Mouse (Mus musculus) thymus, postnatal 0 days (tissue): ENCODE measurements around the gene Palld. TPM values are rescaled to one million over a fixed set of nuclear protein-coding genes. Genes with fewer than 3 reads are reported as not detected.
A peak's percentile ranks its signal among the peaks of the same experiment; 100 is the strongest.

Experiments used
- DNase-seq: peaks from one replicate; pipeline ENCODE4 v3.0.0-alpha.2; 2015; ENCODE audit warnings: low spot score
- polyA plus RNA-seq: library from polyadenylated mRNA; unstranded; fragments of >200 nt; fragmentation: Nextera tagmentation; extraction: Ambion mirVana; gene quantifications from 2 replicates; pipeline ENCODE4 v1.2.1, GENCODE M21; 2015

The Palld gene
- polyA plus RNA-seq, 1 experiment from 2014 or later = 28.5 TPM

DNA sequence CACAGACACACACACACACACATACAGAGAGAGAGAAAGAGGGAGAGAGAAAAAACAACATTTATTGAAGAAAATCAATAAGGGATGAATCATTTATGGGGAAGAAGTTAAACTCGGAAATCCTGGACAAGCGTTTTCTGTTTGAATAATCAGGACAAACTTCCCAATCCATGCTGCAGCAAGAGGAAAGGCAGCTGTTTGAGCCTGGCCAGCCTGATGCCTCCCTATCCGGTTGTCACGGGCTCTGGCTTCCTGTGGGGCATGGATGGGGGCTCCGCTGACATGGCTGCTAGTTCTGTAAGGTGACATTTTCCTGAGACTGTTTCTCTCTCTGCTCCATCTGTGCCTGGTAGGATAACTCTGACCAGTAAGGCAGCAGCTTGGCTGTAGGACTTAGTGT lies 343.0 kb downstream of the Palld start:
- no peak for DNase-seq

GRCm38 (mm10) chr8:61558051-61558846 lies 344.2 kb downstream of the Palld start:
- no peak for DNase-seq

DNA sequence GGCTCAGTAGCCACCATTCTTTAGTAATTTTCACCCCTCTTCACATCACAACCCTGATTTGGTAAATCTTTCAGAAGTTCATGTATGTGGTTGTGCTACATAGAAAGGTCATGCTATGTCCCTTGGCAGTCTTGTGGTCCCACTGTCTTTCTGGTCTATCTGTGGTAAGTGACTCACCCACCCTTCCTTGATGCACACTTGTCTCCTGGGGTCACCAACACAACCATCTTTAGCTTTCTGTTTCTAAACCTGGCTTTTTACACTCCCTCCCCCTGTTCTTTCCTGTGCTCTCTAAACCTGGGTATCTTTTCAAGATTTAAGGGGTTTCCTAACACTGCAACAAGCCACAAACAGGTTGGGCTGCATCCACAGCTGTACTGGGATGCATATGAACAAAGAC lies 345.5 kb downstream of the Palld start:
- DNase-seq = no peak

GRCm38 (mm10) chr8:61556219-61556618 lies 346.3 kb downstream of the Palld start:
- DNase-seq = no peak

DNA sequence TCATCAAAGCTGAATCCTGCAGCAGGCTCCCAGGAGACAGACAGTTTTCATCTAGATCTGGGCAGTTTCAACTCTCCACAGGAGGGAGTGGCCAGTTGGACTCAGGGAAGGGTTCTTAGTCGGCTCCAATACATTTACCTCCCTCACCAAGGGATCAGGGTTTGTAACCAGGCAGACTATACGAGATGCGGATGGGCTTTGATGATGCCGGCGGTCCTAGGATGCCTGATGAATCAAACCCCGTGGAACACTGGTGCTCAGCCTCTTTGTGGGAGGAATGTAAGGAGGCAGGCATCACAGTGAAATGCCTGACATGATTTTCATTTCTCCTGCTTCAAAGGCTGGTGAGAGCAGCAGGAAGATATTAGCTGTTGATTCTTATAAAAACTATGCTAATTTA lies 347.1 kb downstream of the Palld start:
- DNase-seq = no peak

DNA sequence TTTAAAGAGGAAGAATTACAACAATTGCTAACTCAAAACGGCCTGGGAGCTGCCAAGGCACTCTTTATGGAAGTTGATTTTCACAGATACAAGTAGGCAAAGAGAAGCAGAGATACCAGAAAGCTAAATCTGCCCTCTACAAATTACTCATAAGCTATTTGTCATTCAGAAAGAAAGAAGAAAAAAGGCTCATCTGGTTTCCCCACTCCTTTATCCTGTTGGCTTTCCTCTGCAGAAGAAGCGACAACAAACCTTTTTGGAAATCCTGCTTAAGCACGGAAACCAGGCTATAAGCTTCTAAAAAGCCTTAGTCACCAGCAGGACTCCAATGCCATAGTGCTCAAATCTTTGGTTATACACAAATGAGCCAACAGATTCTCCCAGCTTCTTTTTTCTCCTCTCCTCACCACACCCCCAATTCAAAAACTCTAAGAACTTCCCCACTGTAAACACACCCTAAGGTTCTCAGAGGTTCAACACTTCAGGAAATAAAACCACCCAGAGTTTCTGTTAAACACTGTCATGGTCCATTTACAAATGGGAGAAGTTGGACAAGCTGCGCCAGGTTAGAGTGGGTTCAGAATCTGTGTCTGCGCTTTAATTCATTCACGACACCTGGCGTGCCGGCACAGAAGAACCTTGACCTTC lies 349.6 kb downstream of the Palld start:
- DNase-seq = no peak

GRCm38 (mm10) chr8:61552221-61552620 lies 350.3 kb downstream of the Palld start:
- no peak for DNase-seq

DNA sequence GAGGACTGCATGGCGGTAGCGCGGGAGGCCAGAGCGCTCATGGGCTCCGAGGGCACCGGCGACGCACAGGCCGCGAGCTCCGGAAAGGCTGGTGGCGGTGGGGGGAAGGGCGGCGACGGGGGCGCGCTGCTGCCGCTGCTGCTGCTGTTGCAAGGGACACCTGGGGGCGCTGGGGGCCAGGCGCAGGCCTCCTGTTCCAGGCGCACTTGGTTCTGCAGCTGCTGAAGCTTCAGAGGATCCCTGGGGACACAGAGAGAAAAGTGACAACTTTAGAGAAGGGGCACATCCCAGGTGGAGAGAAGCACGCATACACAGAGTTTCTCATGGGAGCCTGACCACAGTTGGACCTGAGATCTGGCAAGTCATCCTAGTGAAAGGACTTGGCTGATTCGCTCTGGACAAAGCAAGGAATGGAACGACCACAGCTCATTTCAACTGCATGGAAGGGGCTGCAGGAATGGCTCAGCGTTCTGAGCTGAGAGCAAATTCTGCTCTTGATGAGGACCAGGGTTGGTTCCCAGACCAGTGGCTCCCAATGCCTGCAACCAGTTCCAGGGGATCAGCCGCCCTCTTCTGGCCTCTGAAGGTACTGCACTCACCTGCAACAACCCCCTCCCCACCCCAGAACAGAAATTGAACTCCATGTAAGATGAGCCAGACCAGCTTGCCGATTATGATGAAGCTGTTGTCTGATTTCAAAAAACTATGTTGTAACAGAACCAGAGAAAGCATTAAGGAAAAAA lies 352.3 kb downstream of the Palld start:
- peak; percentile 17 for DNase-seq

DNA sequence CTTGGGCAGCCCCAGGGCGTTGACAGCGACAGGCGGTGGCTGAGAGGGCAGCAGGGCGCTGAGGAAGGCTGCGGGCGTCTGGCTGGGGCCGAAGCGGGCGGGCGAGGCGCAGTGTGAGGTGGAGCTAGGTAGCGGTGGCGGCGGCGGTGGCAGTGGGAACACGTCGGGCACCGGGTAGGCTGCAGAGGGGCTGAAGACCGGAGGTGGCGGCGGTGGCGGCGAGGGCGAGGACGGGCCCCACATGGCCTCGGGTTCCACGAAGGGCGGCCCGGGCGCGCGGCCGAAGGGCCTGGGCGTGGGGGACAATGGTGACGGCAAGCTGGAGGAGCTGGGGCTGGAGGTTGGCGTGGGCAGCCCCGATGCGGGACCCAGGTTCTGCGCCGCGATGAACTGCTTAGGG lies 352.9 kb downstream of the Palld start:
- no peak for DNase-seq

DNA sequence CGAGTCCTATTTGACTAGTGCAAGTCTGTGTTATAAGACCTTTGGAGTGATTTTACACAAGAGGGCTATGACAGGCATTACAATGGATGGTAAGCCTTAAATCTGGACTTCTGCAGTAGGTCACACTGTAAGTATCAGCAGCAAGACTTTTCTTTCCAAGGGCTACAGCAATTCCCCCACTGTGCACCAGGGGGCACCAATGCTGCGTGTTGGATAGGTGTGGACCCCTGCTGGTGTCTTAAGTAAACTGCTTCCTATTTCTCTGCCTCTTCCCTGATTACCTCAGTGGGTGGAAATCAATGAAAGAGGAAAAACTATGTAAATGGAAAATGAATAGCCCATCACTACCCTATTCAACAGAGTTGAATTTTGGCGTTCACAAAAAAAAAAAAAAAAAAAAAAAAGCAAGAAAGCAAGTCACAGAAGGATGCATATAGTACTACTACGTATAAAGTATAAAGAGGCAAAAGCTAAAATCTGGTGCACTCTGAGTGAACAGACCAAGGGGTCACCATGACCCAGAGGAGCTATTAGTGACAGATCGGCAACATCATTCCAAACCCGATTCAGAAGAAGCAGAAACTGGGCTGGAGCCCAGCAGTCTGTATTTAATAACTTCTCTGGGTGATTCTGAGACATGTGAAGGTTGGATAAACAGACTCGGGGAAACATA lies 362.5 kb downstream of the Palld start:
- DNase-seq = peak; percentile 88

DNA sequence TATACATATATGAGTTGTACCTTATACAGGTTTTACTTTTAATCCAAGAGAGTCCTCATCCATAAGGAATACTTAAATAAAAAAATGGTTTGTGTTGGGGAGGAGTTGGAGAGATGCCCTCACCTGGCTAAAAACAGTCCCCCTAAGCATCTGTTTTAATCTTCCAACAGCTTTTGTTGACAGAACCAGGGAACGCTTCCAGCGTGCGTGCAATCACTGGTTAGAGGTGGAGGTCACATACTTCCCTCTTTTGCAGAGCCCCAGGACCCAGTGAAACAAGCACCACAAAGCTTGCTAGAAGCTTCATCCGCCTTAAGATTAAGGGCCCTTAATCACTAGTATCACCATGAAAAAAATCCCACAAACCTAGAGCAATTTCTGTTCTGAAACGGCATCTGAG lies 365.0 kb downstream of the Palld start:
- no peak for DNase-seq

DNA sequence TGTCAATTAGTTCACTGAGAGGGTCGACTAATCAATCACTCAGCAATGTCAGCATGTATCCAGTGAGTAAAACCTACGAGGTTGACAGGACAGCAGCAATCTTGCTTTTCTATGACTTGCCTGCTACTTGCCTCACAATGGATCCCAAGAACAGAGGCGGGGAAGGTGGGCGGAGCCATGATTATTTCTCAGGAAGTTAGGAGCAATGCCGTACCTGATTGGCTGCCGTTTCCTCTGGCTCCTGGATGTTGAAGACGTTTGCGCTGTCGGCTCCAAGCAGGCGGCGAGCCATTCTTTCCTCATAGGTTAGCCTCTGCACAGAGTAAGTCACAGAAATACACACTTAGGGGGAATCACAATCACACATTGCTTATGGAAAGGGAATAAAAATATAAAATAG lies 367.0 kb downstream of the Palld start:
- no peak for DNase-seq

- no peak for DNase-seq
Measured at GRCm38 (mm10) chr8:61533356-61533926, 369.0 kb downstream of the Palld start.

GRCm38 (mm10) chr8:61532831-61533230 lies 369.7 kb downstream of the Palld start:
- no peak for DNase-seq

DNA sequence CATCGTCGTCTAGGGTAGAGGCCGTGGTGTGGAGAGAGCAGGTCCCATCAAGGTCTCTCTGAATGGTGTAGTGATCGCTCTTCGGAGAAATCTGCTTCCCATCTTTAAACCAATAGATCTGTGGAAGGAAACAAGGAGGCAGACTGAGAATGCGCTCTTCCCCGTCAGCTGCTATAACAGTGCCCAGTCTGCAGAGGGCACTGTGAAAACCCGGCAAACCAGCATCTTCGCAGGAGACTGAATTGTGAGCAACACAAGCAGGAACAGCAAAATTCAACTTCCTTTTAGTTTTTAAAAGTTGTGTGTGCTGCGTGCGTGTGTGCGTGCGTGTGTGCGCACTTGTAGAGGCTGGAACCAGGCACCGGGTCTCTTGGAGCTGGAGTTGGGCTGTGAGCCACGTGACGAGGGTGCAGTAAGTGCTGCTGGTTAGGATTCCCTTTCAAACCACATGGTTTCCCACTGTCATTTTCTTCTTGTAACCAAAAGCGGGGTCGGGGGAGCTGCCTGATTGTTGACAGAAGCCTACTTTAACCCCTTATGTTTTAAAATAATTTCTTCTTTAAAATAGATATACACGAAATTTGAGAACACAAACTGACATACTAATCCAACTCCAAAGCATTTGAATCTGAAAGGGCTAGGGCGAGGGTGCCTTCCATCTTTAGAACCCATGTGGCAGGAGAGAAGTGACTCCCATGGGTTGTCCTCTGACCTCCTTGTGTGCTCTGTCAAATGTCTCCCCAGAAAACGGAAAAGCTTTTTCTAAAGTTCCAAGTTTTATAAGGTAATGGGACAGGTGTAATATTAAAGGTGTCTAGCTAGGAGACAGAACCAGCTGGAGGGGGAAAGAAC lies 370.3 kb downstream of the Palld start:
- no peak for DNase-seq

GRCm38 (mm10) chr8:61528642-61529041 lies 373.8 kb downstream of the Palld start:
- DNase-seq = no peak

GRCm38 (mm10) chr8:61528197-61528596 lies 374.3 kb downstream of the Palld start:
- no peak for DNase-seq

- DNase-seq = no peak
Measured at GRCm38 (mm10) chr8:61527037-61527436, 375.5 kb downstream of the Palld start.

GRCm38 (mm10) chr8:61522132-61522531 lies 380.4 kb downstream of the Palld start:
- DNase-seq = peak; percentile 49

DNA sequence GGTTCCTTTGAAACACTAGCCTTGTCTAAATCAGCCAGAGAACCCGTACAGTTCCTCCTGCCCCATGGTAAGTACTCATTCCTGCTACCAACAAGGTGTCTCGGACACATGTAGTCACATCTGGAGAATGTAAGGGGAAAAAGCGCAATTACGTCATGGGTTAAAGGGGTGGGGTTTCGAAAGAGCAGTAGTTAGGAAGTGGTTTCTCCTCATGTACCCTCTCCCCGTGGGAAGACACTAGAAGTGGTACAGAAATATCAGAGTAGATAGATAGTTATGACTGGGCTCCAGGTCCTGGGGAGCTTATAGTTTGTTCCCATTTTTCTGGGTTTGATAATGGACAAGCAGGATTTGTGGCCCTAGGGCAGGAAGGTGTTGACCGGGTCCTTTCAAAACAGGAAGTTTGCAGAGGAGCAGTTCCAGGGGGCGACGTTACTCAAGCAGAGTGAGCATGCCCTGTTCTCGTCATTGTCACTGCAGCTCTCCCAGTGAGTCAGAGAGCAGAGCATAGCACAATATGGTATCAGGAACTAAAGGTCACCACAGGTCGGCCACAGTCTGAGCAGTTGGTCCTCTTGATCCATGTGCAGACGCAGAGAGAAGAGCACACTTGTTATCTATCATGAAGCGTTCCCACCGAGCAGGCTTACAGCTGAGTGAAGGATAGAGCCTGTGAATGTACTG lies 384.8 kb downstream of the Palld start:
- DNase-seq = peak; percentile 25
